11 mouse cellular contexts compared by ENCODE assay signal in genomic region chr5:112213331-112214240, GRCm38 (mm10). TPM values are rescaled to one million over a fixed set of nuclear protein-coding genes. Genes with fewer than 3 reads are reported as not detected.
DNase-seq lines count a peak whose midpoint lies in the region; ATAC-seq and TF ChIP-seq lines count a peak whose summit lies in the region.
"Had no signal": no experiment of that assay in that cellular context is flagged by ENCODE, and none has a peak within 500 bp of the region (broad histone marks: within the 10 kb centered on the region; RNA-seq: fewer than 3 reads in every experiment).

No protein-coding gene starts in this region.

- no peak for TF ChIP-seq POLR2A in bone marrow, adult 2 months (IDR thresholded peaks at IDR 0.05; ENCODE audit: borderline replicate concordance, control insufficient read depth, low read depth, low read length)

- no peaks in the 10 kb centered on the region for H3K9me3 ChIP-seq in forebrain, embryonic 15.5 days
- no peaks in the 10 kb centered on the region for H3K9me3 ChIP-seq in midbrain, embryonic 11.5 days (ENCODE audit: control insufficient read depth, low read length)
- H3K9me3 ChIP-seq: lung, embryonic 15.5 days had no signal

- no peaks in the 10 kb centered on the region for H3K4me1 ChIP-seq in bone marrow, adult 2 months (ENCODE audit: control insufficient read depth, insufficient read depth, low read length)
- H3K4me1 ChIP-seq in forebrain, embryonic 15.5 days = peaks cover 48% of the 10 kb centered on the region
- H3K4me1 ChIP-seq in midbrain, embryonic 11.5 days (ENCODE audit: control insufficient read depth, insufficient read depth, low read length) = peaks cover 51% of the 10 kb centered on the region

- DNase-seq in MN1 (ENCODE audit: low spot score) = peak; percentile 44
- DNase-seq in midbrain, embryonic 11.5 days (ENCODE audit: low spot score, missing footprints) = peak; percentile 94
- no peak for DNase-seq in adrenal gland, postnatal 25 days
- DNase-seq in cerebellum, adult 9-10 months = no peak
- DNase-seq in urinary bladder, postnatal 25 days (ENCODE audit: low spot score) = no peak
- DNase-seq in thymus, postnatal 36 days = no peak

- 0 out of 2 replicates have a peak overlapping the region, but pooled peaks have one; percentile 20 for H3K9ac ChIP-seq in forebrain, embryonic 15.5 days (replicated peaks)
- H3K9ac ChIP-seq in midbrain, embryonic 11.5 days (ENCODE audit: low read length) = peak overlapping the region; percentile 48
- H3K9ac ChIP-seq: lung, embryonic 15.5 days had no signal

- TF ChIP-seq CTCF in bone marrow, adult 2 months (IDR thresholded peaks at IDR 0.05; ENCODE audit: control insufficient read depth, insufficient read depth, low read length) = peak; percentile 1; the same call in 1 of the 2 replicates

- WGBS in bone marrow, adult 2 months = 72% methylated on average over 19 of the region's 19 CpGs
- 19% methylated on average over 19 of the region's 19 CpGs for WGBS in forebrain, embryonic 15.5 days
- WGBS in midbrain, embryonic 11.5 days = 20% methylated on average over 19 of the region's 19 CpGs

- H3K27me3 ChIP-seq in forebrain, embryonic 15.5 days = no peaks in the 10 kb centered on the region
- H3K27me3 ChIP-seq in midbrain, embryonic 11.5 days (ENCODE audit: control insufficient read depth, insufficient read depth, low read length) = no peaks in the 10 kb centered on the region
- H3K27me3 ChIP-seq: lung, embryonic 15.5 days had no signal

- ATAC-seq in forebrain, embryonic 15.5 days (replicated peaks) = peak; percentile 49
- peak; percentile 72 for ATAC-seq in midbrain, embryonic 11.5 days (ENCODE audit: low FRiP score)

- peaks cover 4% of the 10 kb centered on the region; the same call in 1 of the 2 replicates for H3K36me3 ChIP-seq in forebrain, embryonic 15.5 days
- H3K36me3 ChIP-seq in midbrain, embryonic 11.5 days (ENCODE audit: control insufficient read depth, insufficient read depth, low read length) = peaks cover 7% of the 10 kb centered on the region; the same call in 1 of the 2 replicates
- H3K36me3 ChIP-seq: lung, embryonic 15.5 days had no signal

- H3K27ac ChIP-seq in bone marrow, adult 2 months (ENCODE audit: control insufficient read depth, insufficient read depth, low read depth, low read length, poor library complexity) = no peak overlapping the region
- H3K27ac ChIP-seq in forebrain, embryonic 15.5 days (replicated peaks) = peak overlapping the region; percentile 72
- peak overlapping the region; percentile 81 for H3K27ac ChIP-seq in midbrain, embryonic 11.5 days (ENCODE audit: low read depth, low read length)
- H3K27ac ChIP-seq: lung, embryonic 15.5 days had no signal

- no peak overlapping the region for H3K4me3 ChIP-seq in bone marrow, adult 2 months (replicated peaks; ENCODE audit: control insufficient read depth, low read depth, low read length)
- no peak overlapping the region for H3K4me3 ChIP-seq in forebrain, embryonic 15.5 days
- no peak overlapping the region for H3K4me3 ChIP-seq in midbrain, embryonic 11.5 days (ENCODE audit: low read depth, low read length)
- H3K4me3 ChIP-seq: lung, embryonic 15.5 days had no signal

- H3K4me2 ChIP-seq in forebrain, embryonic 15.5 days (replicated peaks) = peak overlapping the region; percentile 24
- peak overlapping the region; percentile 24 for H3K4me2 ChIP-seq in midbrain, embryonic 11.5 days
- H3K4me2 ChIP-seq: lung, embryonic 15.5 days had no signal

RNA-seq across cellular contexts. Expression of gene Cryba4, which starts 38.7 kb away (rescaled TPM):
- 3.4 TPM in 1 of 2 replicates, not detected in the other for polyA plus RNA-seq in bone marrow, adult 2 months (2011; ENCODE audit: insufficient read depth, insufficient read length, low replicate concordance, missing spikeins)
- 1.6 and 1.8 TPM in 2 replicates for polyA plus RNA-seq in forebrain, embryonic 15.5 days (2015; fragmentation: Nextera tagmentation; extraction: Ambion mirVana)
- 0.52 and 2.0 TPM in 2 replicates for polyA plus RNA-seq in midbrain, embryonic 11.5 days (2014; fragmentation: Nextera tagmentation; extraction: Ambion mirVana)
- 14.8 and 16.5 TPM in 2 replicates for total RNA-seq in adrenal gland, postnatal 25 days (2021)

RNA-seq across cellular contexts. Expression of gene Crybb1, which starts 42.0 kb away (rescaled TPM):
- polyA plus RNA-seq in bone marrow, adult 2 months (2011; ENCODE audit: insufficient read depth, insufficient read length, low replicate concordance, missing spikeins) = not detected in 2 replicates
- polyA plus RNA-seq in forebrain, embryonic 15.5 days (2015; fragmentation: Nextera tagmentation; extraction: Ambion mirVana) = 5.4 and 5.5 TPM in 2 replicates
- polyA plus RNA-seq in midbrain, embryonic 11.5 days (2014; fragmentation: Nextera tagmentation; extraction: Ambion mirVana) = 0.29 and 0.84 TPM in 2 replicates
- total RNA-seq in adrenal gland, postnatal 25 days (2021) = 1.1 and 2.7 TPM in 2 replicates
- total RNA-seq: ES-E14 had no signal
- polyA plus RNA-seq: urinary bladder, adult 2 months had no signal

Comparison
In these comparisons a context has a peak if more than half of its experiments do, and no peak if none do; other contexts are left out.
1. DNase-seq: peak in MN1 (single experiment) and midbrain, embryonic 11.5 days (single experiment); none in adrenal gland, postnatal 25 days (single experiment), cerebellum, adult 9-10 months (single experiment), urinary bladder, postnatal 25 days (single experiment) and thymus, postnatal 36 days (0 of 2).